Mouse (Mus musculus) testis, adult 2 months (tissue): ENCODE measurements around the gene Mms22l.

ENCODE experiments used
- CTCF ChIP-seq: fragments of 200-500 bp; IDR thresholded peaks from 2 replicates; pipeline ENCODE4 v1.5.1; 2012; ENCODE audit warnings: low read depth, mild to moderate bottlenecking, inconsistent platforms, low read length, moderate library complexity; ENCODE audit not compliant: control insufficient read depth, insufficient read depth, insufficient replicate concordance
- POLR2A ChIP-seq: fragments of 200-500 bp; IDR thresholded peaks from 2 replicates; pipeline ENCODE4 v1.6.1; 2012; ENCODE audit warnings: low read depth, mild to moderate bottlenecking, inconsistent platforms, low read length, moderate library complexity; ENCODE audit not compliant: control insufficient read depth

DNA sequence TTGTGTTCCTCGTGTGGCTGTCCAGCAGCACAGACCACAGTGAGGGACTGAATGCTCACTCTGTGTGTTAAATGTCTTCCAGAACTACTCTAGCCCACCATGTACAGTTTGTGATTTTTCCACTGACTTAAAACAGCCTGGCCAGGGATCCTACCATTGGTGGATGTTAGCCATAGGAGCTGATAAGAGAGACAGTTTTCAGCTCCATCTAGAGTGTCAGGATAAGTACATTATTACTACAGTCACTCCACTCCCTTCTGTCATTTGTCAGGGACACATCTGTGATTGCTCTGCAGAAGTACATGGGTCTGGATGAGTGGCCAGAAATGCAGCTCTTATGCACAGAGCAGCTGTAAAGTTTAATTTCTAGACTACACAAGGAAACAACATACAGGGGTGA is 131.6 kb downstream of the Mms22l start:
- TF ChIP-seq CTCF (no peak), POLR2A (no peak)
